Mouse (Mus musculus): Measurements from ENCODE around the gene Zfp975. TPM values are rescaled to one million over a fixed set of nuclear protein-coding genes. Genes with fewer than 3 reads are reported as not detected.

Gene Zfp975
- 34.6 TPM for polyA plus RNA-seq (2014; fragmentation: Illumina TruSeq; extraction: RNeasy Lipid Tissue Mini Kit (QIAGEN cat#74804); ENCODE audit: low read depth, low replicate concordance)

GRCm38 (mm10) chr7:42692362-42693158 is at the start of gene Zfp975:
Gene Zfp975, minus strand, starts transcription at chr7:42692742.

GRCm38 (mm10) chr7:42726917-42727316 is 34.4 kb upstream of the Zfp975 start, which contains the start of gene Gm17067:
Gene Gm17067, minus strand, starts transcription at chr7:42727017.

GRCm38 (mm10) chr7:42642152-42643115 is 50.1 kb downstream of the Zfp975 start, which contains the start of gene Zfp976:
Gene Zfp976, minus strand, starts transcription at chr7:42642588.

Other genes starting within 250 kb of the Zfp975 start
- gene 4933421I07Rik, start 244.6 kb downstream of the Zfp975 start, polyA plus RNA-seq (2014; fragmentation: Illumina TruSeq; extraction: RNeasy Lipid Tissue Mini Kit (QIAGEN cat#74804); ENCODE audit: low read depth, low replicate concordance) = not detected
- 33.0 TPM for gene Zfp141, start 187.0 kb downstream of the Zfp975 start, polyA plus RNA-seq (2014; fragmentation: Illumina TruSeq; extraction: RNeasy Lipid Tissue Mini Kit (QIAGEN cat#74804); ENCODE audit: low read depth, low replicate concordance)
- gene Gm21028, start 114.2 kb downstream of the Zfp975 start, polyA plus RNA-seq (2014; fragmentation: Illumina TruSeq; extraction: RNeasy Lipid Tissue Mini Kit (QIAGEN cat#74804); ENCODE audit: low read depth, low replicate concordance) = not detected
- gene Zfp977, start 100.2 kb downstream of the Zfp975 start, polyA plus RNA-seq (2014; fragmentation: Illumina TruSeq; extraction: RNeasy Lipid Tissue Mini Kit (QIAGEN cat#74804); ENCODE audit: low read depth, low replicate concordance) = 6.8 TPM
- gene Zfp976, start 50.2 kb downstream of the Zfp975 start, polyA plus RNA-seq (2014; fragmentation: Illumina TruSeq; extraction: RNeasy Lipid Tissue Mini Kit (QIAGEN cat#74804); ENCODE audit: low read depth, low replicate concordance) = 29.7 TPM
- not detected for gene Gm17067, start 34.3 kb upstream of the Zfp975 start, polyA plus RNA-seq (2014; fragmentation: Illumina TruSeq; extraction: RNeasy Lipid Tissue Mini Kit (QIAGEN cat#74804); ENCODE audit: low read depth, low replicate concordance)
- not detected for gene Vmn2r62, start 100.8 kb upstream of the Zfp975 start, polyA plus RNA-seq (2014; fragmentation: Illumina TruSeq; extraction: RNeasy Lipid Tissue Mini Kit (QIAGEN cat#74804); ENCODE audit: low read depth, low replicate concordance)
- gene Gm2381, start 174.5 kb upstream of the Zfp975 start, polyA plus RNA-seq (2014; fragmentation: Illumina TruSeq; extraction: RNeasy Lipid Tissue Mini Kit (QIAGEN cat#74804); ENCODE audit: low read depth, low replicate concordance) = not detected
- gene Vmn2r63, start 241.1 kb upstream of the Zfp975 start, polyA plus RNA-seq (2014; fragmentation: Illumina TruSeq; extraction: RNeasy Lipid Tissue Mini Kit (QIAGEN cat#74804); ENCODE audit: low read depth, low replicate concordance) = not detected